Mouse (Mus musculus) T-cell, adult 66 days (primary cell): ENCODE data around the gene Olfr403. TPM values are rescaled to one million over a fixed set of nuclear protein-coding genes. Genes with fewer than 3 reads are reported as not detected.

Experiments
- total RNA-seq, 2 experiments: library from RNA; stranded (reverse); gene quantifications; 3 replicates in 1 of 2; 4 replicates in 1 of 2; pipeline ENCODE4 v1.2.4; 2023

Olfr403 gene
- total RNA-seq = not detected

GRCm38 (mm10) chr11:74185949-74186348, at the start of gene Olfr403:
TSS of gene Olfr403 (plus strand) at chr11:74186249.

GRCm38 (mm10) chr11:74153229-74153628, 32.8 kb upstream of the Olfr403 start, which contains the start of gene Olfr402:
TSS of gene Olfr402 (plus strand) at chr11:74153529.

GRCm38 (mm10) chr11:74211279-74211678, 25.2 kb downstream of the Olfr403 start, which contains the start of gene Olfr43:
TSS of gene Olfr43 (minus strand) at chr11:74211379.

Other genes starting within 250 kb of the Olfr403 start
- not detected for gene Olfr23, start 249.6 kb upstream of the Olfr403 start, total RNA-seq
- not detected for gene Olfr397, start 225.4 kb upstream of the Olfr403 start, total RNA-seq
- not detected for gene Olfr398, start 195.8 kb upstream of the Olfr403 start, total RNA-seq
- gene Olfr139, start 129.7 kb upstream of the Olfr403 start, total RNA-seq = not detected
- gene Olfr399, start 129.6 kb upstream of the Olfr403 start, total RNA-seq = not detected
- not detected for gene Zfp616, start 116.3 kb upstream of the Olfr403 start, total RNA-seq
- not detected for gene Olfr401, start 72.5 kb upstream of the Olfr403 start, total RNA-seq
- gene Olfr402, start 32.7 kb upstream of the Olfr403 start, total RNA-seq = not detected
- not detected for gene Olfr43, start 25.1 kb downstream of the Olfr403 start, total RNA-seq
- not detected for gene Olfr406, start 73.6 kb downstream of the Olfr403 start, total RNA-seq
- gene Olfr59, start 97.5 kb downstream of the Olfr403 start, total RNA-seq = not detected
- not detected for gene Olfr410, start 151.8 kb downstream of the Olfr403 start, total RNA-seq
- gene Olfr411, start 166.4 kb downstream of the Olfr403 start, total RNA-seq = not detected
- gene Olfr412, start 175.8 kb downstream of the Olfr403 start, total RNA-seq = not detected